Mouse (Mus musculus): ENCODE results near the gene Gnai2. TPM values are rescaled to one million over a fixed set of nuclear protein-coding genes. Genes with fewer than 3 reads are reported as not detected.

The Gnai2 gene
- polyA plus RNA-seq, 1 experiment from 2014 or later: 162 TPM

GRCm38 (mm10) chr9:107643544-107644214 lies 8.5 kb upstream of the Gnai2 start:
- H3K4me1 ChIP-seq (replicated peaks): peaks cover 24% of the 10 kb centered on the region
- no peak overlapping the region for H3K9ac ChIP-seq
- no peak overlapping the region for H3K27ac ChIP-seq (replicated peaks)
- no peaks in the 10 kb centered on the region for H3K36me3 ChIP-seq (replicated peaks)
- H3K4me2 ChIP-seq: peak overlapping the region; percentile 78
- no peak for ATAC-seq (ENCODE audit: insufficient read depth)
- H3K27me3 ChIP-seq: peaks cover 7% of the 10 kb centered on the region; the same call in 1 of the 2 replicates
- H3K9me3 ChIP-seq (replicated peaks): no peaks in the 10 kb centered on the region
- 64% methylated on average over 13 of the region's 13 CpGs for WGBS (ENCODE audit: insufficient replicate concordance)
- H3K4me3 ChIP-seq (replicated peaks): peak overlapping the region; percentile 60; the same call in 1 of the 2 replicates

GRCm38 (mm10) chr9:107641666-107642065 lies 6.5 kb upstream of the Gnai2 start:
- WGBS (ENCODE audit: insufficient replicate concordance): 68% methylated on average over 8 of the region's 8 CpGs
- Histone ChIP-seq H3K36me3 (replicated peaks) (no peaks in the 10 kb centered on the region), H3K9me3 (replicated peaks) (no peaks in the 10 kb centered on the region), H3K27ac (replicated peaks) (no peak overlapping the region), H3K27me3 (peaks cover 7% of the 10 kb centered on the region; the same call in 1 of the 2 replicates), H3K4me1 (replicated peaks) (peaks cover 28% of the 10 kb centered on the region), H3K9ac (no peak overlapping the region), H3K4me2 (no peak overlapping the region), H3K4me3 (replicated peaks) (no peak overlapping the region)
- ATAC-seq (ENCODE audit: insufficient read depth): no peak

- H3K4me2 ChIP-seq: 0 out of 2 replicates have a peak overlapping the region, but pooled peaks have one; percentile 0
Measured at GRCm38 (mm10) chr9:107640257-107640772, 5.1 kb upstream of the Gnai2 start.

GRCm38 (mm10) chr9:107637070-107637469 lies 1.9 kb upstream of the Gnai2 start:
- Histone ChIP-seq H3K4me3 (replicated peaks) (no peak overlapping the region), H3K9me3 (replicated peaks) (no peaks in the 10 kb centered on the region), H3K4me1 (replicated peaks) (peaks cover 39% of the 10 kb centered on the region), H3K27me3 (no peaks in the 10 kb centered on the region), H3K27ac (replicated peaks) (no peak overlapping the region), H3K36me3 (replicated peaks) (peaks cover 3% of the 10 kb centered on the region; the same call in 1 of the 2 replicates), H3K9ac (no peak overlapping the region), H3K4me2 (no peak overlapping the region)
- 71% methylated on average over 7 of the region's 7 CpGs for WGBS (ENCODE audit: insufficient replicate concordance)
- ATAC-seq (ENCODE audit: insufficient read depth): no peak

More at GRCm38 (mm10) chr9:107640257-107640772, 5.1 kb upstream of the Gnai2 start:
- Histone ChIP-seq H3K27ac (replicated peaks) (peak overlapping the region; percentile 46), H3K9ac (no peak overlapping the region), H3K27me3 (peaks cover 7% of the 10 kb centered on the region; the same call in 1 of the 2 replicates), H3K4me1 (replicated peaks) (peaks cover 35% of the 10 kb centered on the region), H3K36me3 (replicated peaks) (no peaks in the 10 kb centered on the region), H3K4me3 (replicated peaks) (no peak overlapping the region), H3K9me3 (replicated peaks) (no peaks in the 10 kb centered on the region)
- no peak for ATAC-seq (ENCODE audit: insufficient read depth)
- WGBS (ENCODE audit: insufficient replicate concordance): 11% methylated on average over 8 of the region's 8 CpGs

GRCm38 (mm10) chr9:107634406-107635278 lies 525 bp downstream of the Gnai2 start:
- no peaks in the 10 kb centered on the region for H3K27me3 ChIP-seq
- H3K9me3 ChIP-seq (replicated peaks): no peaks in the 10 kb centered on the region
- peak overlapping the region; percentile 99 for H3K4me2 ChIP-seq
- WGBS (ENCODE audit: insufficient replicate concordance): under 1% methylated on average over 35 of the region's 35 CpGs
- peak overlapping the region; percentile 93 for H3K9ac ChIP-seq
- ATAC-seq (ENCODE audit: insufficient read depth): peak; percentile 11
- H3K4me1 ChIP-seq (replicated peaks): peaks cover 63% of the 10 kb centered on the region
- H3K36me3 ChIP-seq (replicated peaks): peaks cover 18% of the 10 kb centered on the region; the same call in 1 of the 2 replicates
- H3K27ac ChIP-seq (replicated peaks): peak overlapping the region; percentile 89
- H3K4me3 ChIP-seq (replicated peaks): peak overlapping the region; percentile 81

- Histone ChIP-seq H3K27ac (replicated peaks) (peak overlapping the region; percentile 89), H3K4me3 (replicated peaks) (peak overlapping the region; percentile 81), H3K9me3 (replicated peaks) (no peaks in the 10 kb centered on the region), H3K9ac (peak overlapping the region; percentile 93), H3K4me2 (peak overlapping the region; percentile 99), H3K27me3 (no peaks in the 10 kb centered on the region), H3K4me1 (replicated peaks) (peaks cover 71% of the 10 kb centered on the region), H3K36me3 (replicated peaks) (peaks cover 18% of the 10 kb centered on the region; the same call in 1 of the 2 replicates)
- ATAC-seq (ENCODE audit: insufficient read depth): 0 out of 2 replicates have a peak, but pooled peaks have one; percentile 8
- WGBS (ENCODE audit: insufficient replicate concordance): under 1% methylated on average over 15 of the region's 15 CpGs
Measured at GRCm38 (mm10) chr9:107633661-107634405, 1.3 kb downstream of the Gnai2 start.

- Histone ChIP-seq H3K4me3 (replicated peaks) (peak overlapping the region; percentile 81), H3K4me1 (replicated peaks) (peaks cover 78% of the 10 kb centered on the region), H3K36me3 (replicated peaks) (peaks cover 25% of the 10 kb centered on the region), H3K9ac (peak overlapping the region; percentile 93), H3K27ac (replicated peaks) (peak overlapping the region; percentile 89), H3K4me2 (peak overlapping the region; percentile 99), H3K27me3 (no peaks in the 10 kb centered on the region), H3K9me3 (replicated peaks) (no peaks in the 10 kb centered on the region)
- whole genome bisulfite sequencing (ENCODE audit: insufficient replicate concordance): 1% methylated on average over 33 of the region's 33 CpGs
- ATAC-seq (ENCODE audit: insufficient read depth): peak; percentile 23
Measured at GRCm38 (mm10) chr9:107633091-107633660, 2.0 kb downstream of the Gnai2 start.

- 0 out of 2 replicates have a peak, but pooled peaks have one; percentile 1 for ATAC-seq (ENCODE audit: insufficient read depth)
Measured at GRCm38 (mm10) chr9:107632478-107632877, 2.7 kb downstream of the Gnai2 start.

GRCm38 (mm10) chr9:107631861-107632260 lies 3.3 kb downstream of the Gnai2 start:
- peak overlapping the region; percentile 81 for H3K4me3 ChIP-seq (replicated peaks)
- H3K9me3 ChIP-seq (replicated peaks): no peaks in the 10 kb centered on the region
- H3K27me3 ChIP-seq: no peaks in the 10 kb centered on the region
- H3K27ac ChIP-seq (replicated peaks): peak overlapping the region; percentile 89
- no peak overlapping the region for H3K9ac ChIP-seq
- 90% methylated on average over 8 of the region's 8 CpGs for WGBS (ENCODE audit: insufficient replicate concordance)
- H3K4me1 ChIP-seq (replicated peaks): peaks cover 88% of the 10 kb centered on the region
- no peak for ATAC-seq (ENCODE audit: insufficient read depth)
- peaks cover 32% of the 10 kb centered on the region for H3K36me3 ChIP-seq (replicated peaks)
- peak overlapping the region; percentile 99 for H3K4me2 ChIP-seq

More at GRCm38 (mm10) chr9:107632478-107632877, 2.7 kb downstream of the Gnai2 start:
- Histone ChIP-seq H3K4me2 (peak overlapping the region; percentile 99), H3K27ac (replicated peaks) (peak overlapping the region; percentile 89), H3K36me3 (replicated peaks) (peaks cover 32% of the 10 kb centered on the region), H3K4me1 (replicated peaks) (peaks cover 85% of the 10 kb centered on the region), H3K4me3 (replicated peaks) (peak overlapping the region; percentile 81), H3K27me3 (no peaks in the 10 kb centered on the region), H3K9ac (peak overlapping the region; percentile 93), H3K9me3 (replicated peaks) (no peaks in the 10 kb centered on the region)
- WGBS (ENCODE audit: insufficient replicate concordance): 23% methylated on average over 6 of the region's 6 CpGs

- H3K9ac ChIP-seq: no peak overlapping the region
- H3K9me3 ChIP-seq (replicated peaks): no peaks in the 10 kb centered on the region
- WGBS (ENCODE audit: insufficient replicate concordance): 83% methylated on average over 9 of the region's 9 CpGs
- peaks cover 32% of the 10 kb centered on the region for H3K36me3 ChIP-seq (replicated peaks)
- H3K4me1 ChIP-seq (replicated peaks): peaks cover 93% of the 10 kb centered on the region
- H3K4me2 ChIP-seq: peak overlapping the region; percentile 99
- ATAC-seq (ENCODE audit: insufficient read depth): no peak
- no peaks in the 10 kb centered on the region for H3K27me3 ChIP-seq
- peak overlapping the region; percentile 89 for H3K27ac ChIP-seq (replicated peaks)
- no peak overlapping the region for H3K4me3 ChIP-seq (replicated peaks)
Measured at GRCm38 (mm10) chr9:107631311-107631826, 3.8 kb downstream of the Gnai2 start.

Measured in liver, embryonic 15.5 days (tissue).